Mouse (Mus musculus) right cerebral cortex, postnatal 4 days (tissue): ENCODE data around the gene Gm14410.
"Not testable (repeated sequence)": the region's sequence is repeated elsewhere in the genome, so short reads cannot be mapped to it uniquely, and the experiment has no call there.

Source experiments
- DNase-seq: peaks from one replicate; pipeline ENCODE4 v3.0.0-alpha.2; 2022

The Gm14410 gene

GRCm38 (mm10) chr2:177206341-177206740 is at the start of gene Gm14410:
Gene Gm14410, minus strand, starts transcription at chr2:177206421.
- peak; percentile 40 for DNase-seq

GRCm38 (mm10) chr2:177247449-177247848 is 41.2 kb upstream of the Gm14410 start:
- DNase-seq, result not testable (repeated sequence)

- DNase-seq, result not testable (repeated sequence)
Observed at GRCm38 (mm10) chr2:177230461-177230860, 24.2 kb upstream of the Gm14410 start.

GRCm38 (mm10) chr2:177172749-177173148 is 33.5 kb downstream of the Gm14410 start:
- not testable (repeated sequence) for DNase-seq
